Mouse (Mus musculus): Measurements from ENCODE around the gene Slc43a3.
A peak's percentile ranks its signal among the peaks of the same experiment; 100 is the strongest.

DNA sequence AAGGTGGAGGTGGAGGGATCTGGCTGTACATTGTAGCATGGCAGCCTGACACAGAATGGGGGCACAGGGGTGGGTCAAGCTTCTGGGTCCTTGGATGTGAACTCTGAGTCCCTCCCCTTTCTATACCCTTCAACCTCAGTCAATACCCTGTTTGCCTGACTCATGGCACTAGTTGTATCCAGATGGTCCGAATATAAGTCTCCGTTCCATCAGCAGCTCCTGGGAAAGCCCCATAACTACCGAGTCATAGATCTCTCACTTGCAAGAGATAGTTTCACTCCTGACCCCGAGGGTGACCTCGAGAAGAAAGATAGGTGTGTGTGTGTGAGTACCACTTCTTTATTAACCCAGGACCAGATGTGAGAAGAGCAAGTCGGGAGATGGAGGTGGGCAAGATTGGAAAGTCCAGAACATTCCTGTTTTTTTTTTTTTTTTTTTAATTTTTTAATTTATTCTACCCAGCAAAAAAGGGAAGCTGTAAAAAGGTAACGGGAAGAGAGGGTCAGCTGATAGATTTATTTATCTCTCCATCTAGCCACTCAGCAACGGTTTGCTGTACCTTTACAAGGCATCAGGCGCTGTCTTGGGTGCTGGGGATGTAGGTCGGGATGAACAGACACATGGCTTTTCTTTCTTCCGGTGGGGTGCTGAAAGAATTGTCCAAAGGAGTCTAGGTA, 22.3 kb downstream of the Slc43a3 start:
- TF ChIP-seq CTCF (IDR thresholded peaks at IDR 0.05) = no peak
- TF ChIP-seq POLR2A (IDR thresholded peaks at IDR 0.05; ENCODE audit: insufficient read depth, low read depth, low read length) = peak; percentile 35; the same call in 1 of the 2 replicates
